Mouse (Mus musculus): ENCODE results near the gene Sh2b3.

DNA sequence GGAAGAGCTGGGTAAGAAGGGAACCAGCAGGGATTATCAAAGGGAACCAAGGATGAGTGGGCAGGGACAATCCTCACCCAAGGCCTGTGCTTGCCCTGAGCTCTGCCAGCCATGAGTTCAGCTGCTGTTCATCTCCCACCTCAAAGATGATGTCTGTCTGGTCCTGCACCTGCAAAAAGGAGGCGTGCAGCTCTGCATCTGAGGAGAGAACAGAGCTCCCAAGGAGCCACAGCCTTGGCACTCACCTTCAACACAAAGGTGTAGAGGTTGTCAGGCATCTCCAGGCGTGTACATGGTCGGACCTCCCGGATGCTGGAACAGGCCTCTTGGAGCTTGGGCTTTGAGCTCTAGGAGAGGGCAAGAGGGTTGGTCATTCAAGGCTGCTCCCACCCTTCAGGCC is 18.6 kb downstream of the Sh2b3 start:
- TF ChIP-seq EP300 (IDR thresholded peaks at IDR 0.05), result no peak
- TF ChIP-seq CTCF (IDR thresholded peaks at IDR 0.05), result no peak
